Comparison of ENCODE assay signal across 32 mouse cellular contexts in genomic region chr6:98651827-98652226, GRCm38 (mm10).
"Had no signal": no experiment of that assay in that cellular context is flagged by ENCODE, and none has a peak within 500 bp of the region (broad histone marks: within the 10 kb centered on the region; RNA-seq: fewer than 3 reads in every experiment).

No protein-coding gene starts in this region.

- H3K9me3 ChIP-seq: limb, embryonic 10.5 days; limb, embryonic 12.5 days; limb, embryonic 13.5 days; limb, embryonic 15.5 days; liver, embryonic 12.5 days; liver, embryonic 13.5 days; liver, embryonic 15.5 days; lung, embryonic 15.5 days; midbrain, embryonic 10.5 days; midbrain, embryonic 12.5 days; midbrain, embryonic 13.5 days; midbrain, embryonic 15.5 days; neural tube, embryonic 12.5 days had no signal

- H3K27me3 ChIP-seq: limb, embryonic 12.5 days; limb, embryonic 13.5 days; limb, embryonic 15.5 days; liver, embryonic 12.5 days; liver, embryonic 13.5 days; liver, embryonic 15.5 days; lung, embryonic 15.5 days; megakaryocyte, embryonic 14.5 days; midbrain, embryonic 12.5 days; midbrain, embryonic 13.5 days; midbrain, embryonic 15.5 days; neural tube, embryonic 12.5 days had no signal

- DNase-seq: left cerebral cortex, postnatal 4 days; liver; liver, embryonic 13.5 days; liver, postnatal 0 days; lung, adult 18-20 months; lung, adult 2 months; lung, embryonic 14.5 days; lung, postnatal 10 days; lung, postnatal 14 days; lung, postnatal 36 days; lung, postnatal 4 days; midbrain, embryonic 14.5 days had no signal

- H3K4me2 ChIP-seq: limb, embryonic 12.5 days; limb, embryonic 13.5 days; limb, embryonic 15.5 days; liver, embryonic 11.5 days; liver, embryonic 12.5 days; liver, embryonic 13.5 days; liver, embryonic 15.5 days; lung, embryonic 14.5 days; lung, embryonic 15.5 days; midbrain, embryonic 11.5 days; midbrain, embryonic 12.5 days; midbrain, embryonic 13.5 days; midbrain, embryonic 15.5 days; neural tube, embryonic 12.5 days had no signal

- H3K4me3 ChIP-seq: limb, embryonic 10.5 days; limb, embryonic 12.5 days; limb, embryonic 13.5 days; limb, embryonic 15.5 days; liver, embryonic 12.5 days; liver, embryonic 13.5 days; liver, embryonic 15.5 days; lung, embryonic 15.5 days; megakaryocyte, embryonic 14.5 days; midbrain, embryonic 10.5 days; midbrain, embryonic 12.5 days; midbrain, embryonic 13.5 days; midbrain, embryonic 15.5 days; myocyte; neural tube, embryonic 12.5 days had no signal

- H3K36me3 ChIP-seq: limb, embryonic 10.5 days; limb, embryonic 12.5 days; limb, embryonic 13.5 days; limb, embryonic 15.5 days; liver, embryonic 12.5 days; liver, embryonic 13.5 days; liver, embryonic 15.5 days; lung, embryonic 15.5 days; midbrain, embryonic 10.5 days; midbrain, embryonic 12.5 days; midbrain, embryonic 13.5 days; midbrain, embryonic 15.5 days; neural tube, embryonic 12.5 days had no signal

- H3K9ac ChIP-seq: limb, embryonic 12.5 days; limb, embryonic 13.5 days; limb, embryonic 15.5 days; liver, embryonic 12.5 days; liver, embryonic 13.5 days; liver, embryonic 14.5 days; liver, embryonic 15.5 days; liver, postnatal 0 days; lung, embryonic 14.5 days; lung, embryonic 15.5 days; midbrain, embryonic 12.5 days; midbrain, embryonic 13.5 days; midbrain, embryonic 15.5 days; neural tube, embryonic 12.5 days had no signal

- H3K27ac ChIP-seq: limb, embryonic 10.5 days; limb, embryonic 12.5 days; limb, embryonic 13.5 days; limb, embryonic 15.5 days; liver, embryonic 12.5 days; liver, embryonic 13.5 days; liver, embryonic 14.5 days; liver, embryonic 15.5 days; lung, embryonic 15.5 days; macrophage; midbrain, embryonic 10.5 days; midbrain, embryonic 12.5 days; midbrain, embryonic 13.5 days; midbrain, embryonic 15.5 days; neural tube, embryonic 12.5 days had no signal

- ATAC-seq: liver, embryonic 12.5 days; liver, postnatal 0 days; lung, postnatal 0 days; midbrain, embryonic 13.5 days; midbrain, embryonic 15.5 days; midbrain, embryonic 16.5 days had no signal

- H3K4me1 ChIP-seq: limb, embryonic 15.5 days; liver, embryonic 12.5 days; liver, embryonic 13.5 days; liver, embryonic 15.5 days; lung, embryonic 15.5 days; megakaryocyte, embryonic 14.5 days; midbrain, embryonic 10.5 days; midbrain, embryonic 12.5 days; midbrain, embryonic 13.5 days; midbrain, embryonic 15.5 days; neural tube, embryonic 12.5 days had no signal
